Mouse (Mus musculus) bone marrow, adult 2 months (tissue): ENCODE measurements around the gene Rbm33. TPM values are rescaled to one million over a fixed set of nuclear protein-coding genes. Genes with fewer than 3 reads are reported as not detected.

Source experiments
- H3K27ac ChIP-seq: fragments of 200-500 bp; 2 replicates; pipeline ENCODE4 v1.5.1; 2012; ENCODE audit warnings: low read depth, mild to moderate bottlenecking, control low read depth, inconsistent platforms, low read length; ENCODE audit not compliant: control insufficient read depth, poor library complexity, insufficient read depth
- H3K4me1 ChIP-seq: fragments of 200-500 bp; 2 replicates; pipeline ENCODE4 v1.6.1; 2011; ENCODE audit warnings: low read length; ENCODE audit not compliant: control insufficient read depth, insufficient read depth
- H3K4me3 ChIP-seq: fragments of 200-500 bp; replicated peaks from 2 replicates; pipeline ENCODE3; 2011; ENCODE audit warnings: mild to moderate bottlenecking, low read depth, low read length, control low read depth; ENCODE audit not compliant: control insufficient read depth
- CTCF ChIP-seq: fragments of 200-500 bp; IDR thresholded peaks from 2 replicates; pipeline ENCODE4 v1.5.1; 2011; ENCODE audit warnings: low read length, control low read depth; ENCODE audit not compliant: control insufficient read depth, insufficient read depth
- POLR2A ChIP-seq: fragments of 200-500 bp; IDR thresholded peaks from 2 replicates; pipeline ENCODE4 v1.6.1; 2011; ENCODE audit warnings: low read depth, mild to moderate bottlenecking, control low read depth, low read length, borderline replicate concordance; ENCODE audit not compliant: control insufficient read depth
- WGBS: fragments of 180-500 bp; shearing (Covaris S2); methylation state at CpG from one replicate; pipeline ENCODE4 v1.1.7; 2018; 5-methylcytosine and 5-hydroxymethylcytosine counted together
- polyA plus RNA-seq: library from polyadenylated mRNA; stranded (reverse); fragments of >200 nt; gene quantifications from 2 replicates; pipeline ENCODE4 v1.2.4, GENCODE M21; 2011; ENCODE audit warnings: low replicate concordance; ENCODE audit not compliant: missing spikeins, insufficient read depth, insufficient read length

The Rbm33 gene
- polyA plus RNA-seq, 1 experiment: 36.3 TPM

DNA sequence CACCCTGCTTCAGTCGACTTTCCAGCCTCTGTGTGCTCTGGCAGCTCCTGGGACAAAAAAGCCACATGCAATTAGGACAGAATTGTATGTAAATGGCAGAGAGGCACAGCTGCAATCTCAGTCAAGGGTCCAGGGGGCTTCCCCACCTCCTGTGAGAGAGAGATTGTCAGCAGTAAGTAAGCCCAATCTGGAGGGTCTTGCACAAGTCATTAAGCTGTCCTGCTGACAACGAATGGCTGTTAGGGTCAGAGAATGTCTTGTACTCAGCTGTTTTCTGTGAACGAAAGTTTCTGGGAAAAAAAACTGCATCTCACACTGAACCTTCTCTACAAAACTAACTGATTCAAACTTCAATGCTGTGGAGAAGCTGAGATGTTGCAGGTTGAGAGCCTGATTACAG, 24.6 kb upstream of the Rbm33 start:
- TF ChIP-seq CTCF (no peak), POLR2A (no peak)
- no peak overlapping the region for H3K4me3 ChIP-seq
- WGBS: 44% methylated on average over 3 of the region's 3 CpGs
- no peaks in the 10 kb centered on the region; the same call in 1 of the 2 replicates for H3K4me1 ChIP-seq
- H3K27ac ChIP-seq: no peak overlapping the region

DNA sequence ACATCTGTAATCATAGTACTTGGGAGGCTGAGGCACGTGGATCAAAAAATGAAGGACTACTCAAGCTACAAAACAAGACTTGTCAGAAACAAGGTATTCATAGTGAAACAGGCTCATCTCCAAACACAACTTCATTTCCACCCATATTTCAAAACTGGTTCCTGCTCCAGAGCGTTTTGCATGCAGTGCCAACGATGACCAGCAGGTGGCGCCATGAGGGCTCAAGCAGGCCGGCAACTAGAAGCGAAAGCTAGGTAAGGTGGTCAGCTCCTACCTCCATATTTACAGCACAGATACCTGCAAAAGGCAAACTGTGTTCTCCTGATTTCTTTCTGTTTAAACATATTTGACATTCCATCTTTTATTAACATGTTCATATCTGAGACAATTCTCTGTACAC, 22.9 kb upstream of the Rbm33 start:
- no peak overlapping the region for H3K27ac ChIP-seq
- 3% methylated on average over 6 of the region's 6 CpGs for WGBS
- H3K4me3 ChIP-seq: no peak overlapping the region
- TF ChIP-seq CTCF (peak; percentile 99), POLR2A (0 out of 2 replicates have a peak, but pooled peaks have one; percentile 16)
- H3K4me1 ChIP-seq: no peaks in the 10 kb centered on the region; the same call in 1 of the 2 replicates

DNA sequence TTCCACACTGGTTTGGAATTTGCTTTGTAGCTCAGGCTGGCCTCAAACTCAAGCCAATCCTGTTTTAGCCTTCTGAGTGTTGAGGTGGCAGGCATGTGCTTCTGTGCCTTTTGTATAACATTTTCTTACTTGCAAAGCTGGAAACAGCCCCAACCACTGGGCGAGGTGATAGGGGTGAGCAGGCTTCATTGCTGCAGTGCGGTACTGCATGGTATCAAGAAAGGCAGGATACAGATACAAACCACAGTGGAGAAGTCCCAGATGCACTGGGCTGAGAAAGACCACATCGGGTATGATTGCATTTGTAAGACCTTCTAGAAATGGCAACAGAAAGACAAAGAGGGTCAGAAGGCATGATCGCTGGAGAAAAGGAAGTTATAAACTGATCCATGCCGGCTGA, 18.8 kb upstream of the Rbm33 start:
- TF ChIP-seq POLR2A: no peak
- no peak for TF ChIP-seq CTCF
- H3K27ac ChIP-seq: no peak overlapping the region
- H3K4me3 ChIP-seq: no peak overlapping the region
- H3K4me1 ChIP-seq: no peaks in the 10 kb centered on the region
- 11% methylated on average over 5 of the region's 5 CpGs for WGBS

DNA sequence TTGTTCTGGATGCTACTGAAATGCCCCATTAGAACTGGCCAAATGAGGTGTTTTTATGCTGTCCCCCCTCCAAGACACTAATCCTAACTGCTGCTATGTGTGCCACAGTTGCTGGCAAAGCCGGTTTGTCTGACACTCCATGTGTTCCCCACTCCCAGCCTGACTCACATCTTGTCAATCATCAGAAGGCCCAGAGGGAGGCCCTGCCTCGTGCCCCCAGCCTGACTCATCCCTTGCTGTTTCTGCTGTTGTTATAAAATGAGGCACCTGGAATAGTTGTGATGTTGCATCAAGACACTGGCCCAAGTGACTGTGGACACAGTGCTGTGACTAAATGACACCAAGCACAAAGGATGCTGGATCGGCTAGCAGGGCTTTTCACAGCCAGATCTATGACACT, 18.2 kb upstream of the Rbm33 start:
- TF ChIP-seq CTCF (no peak), POLR2A (no peak)
- WGBS: 69% methylated on average over 3 of the region's 3 CpGs
- Histone ChIP-seq H3K27ac (no peak overlapping the region), H3K4me3 (no peak overlapping the region), H3K4me1 (no peaks in the 10 kb centered on the region)

DNA sequence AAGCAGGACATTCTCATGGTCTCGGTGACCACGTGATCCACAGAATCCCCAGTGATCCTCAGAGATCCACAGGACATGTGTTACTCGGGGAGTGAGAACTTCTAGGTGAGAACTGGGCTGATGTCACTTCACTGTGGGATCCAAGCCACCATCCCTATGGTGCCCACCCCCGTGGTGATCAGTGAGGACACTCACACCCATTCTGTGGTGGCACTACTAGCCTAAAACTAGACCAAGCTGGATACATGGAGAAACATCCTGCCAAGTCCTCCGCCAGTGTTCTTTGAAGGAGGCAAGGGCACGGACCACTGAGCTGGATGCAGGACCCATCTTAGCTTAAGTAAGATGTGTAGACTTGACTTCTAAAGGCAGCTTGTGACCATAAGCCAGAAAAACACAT, 17.6 kb upstream of the Rbm33 start:
- no peak for TF ChIP-seq CTCF
- no peak for TF ChIP-seq POLR2A
- 77% methylated on average over 6 of the region's 6 CpGs for WGBS
- Histone ChIP-seq H3K4me1 (no peaks in the 10 kb centered on the region), H3K27ac (no peak overlapping the region), H3K4me3 (no peak overlapping the region)

DNA sequence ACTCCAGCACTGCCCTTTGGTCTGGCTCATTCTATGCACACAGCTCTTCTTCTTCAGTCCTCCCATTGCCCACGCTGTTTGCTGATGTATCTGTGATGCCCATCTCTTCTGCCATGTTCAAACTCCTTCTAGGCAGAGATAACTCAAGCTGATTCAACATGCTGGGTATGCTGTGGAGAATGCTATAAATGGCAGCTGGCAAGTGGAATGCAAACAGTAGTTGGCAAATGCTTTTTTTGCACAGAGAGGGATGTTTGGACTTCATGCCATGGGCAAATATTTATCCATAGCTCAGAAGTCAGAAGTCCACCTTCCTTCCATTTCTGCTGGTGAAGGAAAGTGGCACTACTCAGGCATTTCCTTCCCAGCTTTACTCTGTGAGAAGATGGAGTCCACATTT, 14.2 kb upstream of the Rbm33 start:
- TF ChIP-seq POLR2A (no peak), CTCF (no peak)
- WGBS: 90% methylated on average over 1 of the region's 1 CpGs

DNA sequence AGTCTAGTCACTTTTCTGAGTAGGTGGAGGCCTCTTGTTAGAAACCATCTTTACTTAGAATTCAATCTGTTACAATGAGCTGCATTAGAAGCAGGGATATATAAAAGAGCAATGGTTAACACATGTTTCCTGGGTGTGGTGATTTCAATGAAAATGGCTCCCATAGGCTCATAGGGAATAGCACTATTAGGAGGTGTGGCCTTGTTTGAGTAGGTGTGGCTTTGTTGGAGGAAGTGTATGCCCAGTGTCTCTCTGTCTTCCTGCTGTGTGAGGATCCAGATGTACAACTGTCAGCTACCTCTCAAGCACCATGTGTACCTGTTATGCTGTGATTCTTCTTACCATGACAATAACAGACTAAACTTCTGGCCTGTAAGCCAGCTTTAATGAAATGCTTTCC, 12.4 kb upstream of the Rbm33 start:
- no peak overlapping the region for H3K27ac ChIP-seq
- no peak overlapping the region for H3K4me3 ChIP-seq
- TF ChIP-seq CTCF (no peak), POLR2A (no peak)
- H3K4me1 ChIP-seq: no peaks in the 10 kb centered on the region

More for the DNA sequence above, 14.2 kb upstream of the Rbm33 start:
- no peak overlapping the region for H3K4me3 ChIP-seq
- H3K4me1 ChIP-seq: no peaks in the 10 kb centered on the region
- no peak overlapping the region for H3K27ac ChIP-seq

DNA sequence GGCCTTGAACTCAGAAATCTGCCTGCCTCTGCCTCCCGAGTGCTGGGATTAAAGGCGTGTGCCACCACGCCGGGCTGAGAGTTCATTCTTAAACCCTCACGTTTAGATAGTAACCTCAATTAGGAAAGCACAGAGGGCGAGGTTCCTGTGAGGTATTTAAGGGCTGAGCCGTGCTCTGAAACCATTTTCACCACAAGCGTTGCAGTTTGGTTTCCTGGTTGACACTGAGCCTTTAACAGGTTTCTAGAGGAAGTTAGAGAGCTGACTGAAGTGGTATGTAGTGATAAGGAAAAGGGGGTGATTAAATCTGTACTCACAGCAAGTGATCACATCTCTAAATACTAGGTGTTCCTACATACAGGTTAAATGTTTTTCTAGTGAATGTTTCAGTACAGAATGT, 1.4 kb upstream of the Rbm33 start:
- 2% methylated on average over 8 of the region's 8 CpGs for WGBS
- peak overlapping the region; percentile 53 for H3K27ac ChIP-seq
- H3K4me3 ChIP-seq: no peak overlapping the region
- peaks cover 2% of the 10 kb centered on the region; the same call in 1 of the 2 replicates for H3K4me1 ChIP-seq
- TF ChIP-seq CTCF (no peak), POLR2A (no peak)

DNA sequence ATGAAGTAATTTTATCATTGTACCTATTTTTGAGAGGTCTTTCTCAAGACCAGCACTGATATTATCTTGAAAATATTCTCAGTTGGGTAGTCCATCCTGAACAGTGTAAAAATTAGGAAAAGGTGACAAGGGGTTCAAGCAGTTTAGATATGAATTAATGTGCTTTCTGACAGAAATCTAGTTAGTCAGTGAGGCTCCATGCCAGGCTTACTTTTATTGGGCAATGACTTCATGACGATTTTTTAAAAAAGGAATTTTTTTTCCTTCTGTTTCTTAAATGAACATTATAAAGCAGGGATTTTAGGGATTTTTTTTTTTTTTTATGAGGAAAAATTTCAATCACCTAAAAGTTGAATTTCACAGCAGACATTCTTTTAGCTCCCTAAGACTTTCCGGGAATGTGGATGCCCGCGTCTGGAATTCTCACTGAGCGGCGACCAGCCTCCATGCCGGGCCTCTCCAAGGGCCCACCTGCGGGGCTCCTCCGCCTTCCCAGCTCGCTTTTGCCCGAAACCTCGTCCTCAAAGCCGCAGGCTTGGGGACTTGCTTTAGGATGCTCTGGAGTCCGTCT, 685 bp upstream of the Rbm33 start:
- Histone ChIP-seq H3K4me3 (peak overlapping the region; percentile 75), H3K4me1 (peaks cover 2% of the 10 kb centered on the region; the same call in 1 of the 2 replicates), H3K27ac (peak overlapping the region; percentile 100)
- WGBS: under 1% methylated on average over 14 of the region's 14 CpGs
- TF ChIP-seq CTCF (no peak), POLR2A (no peak)
